Mouse (Mus musculus) intestine, embryonic 16.5 days (tissue): ENCODE measurements around the gene Slc6a6. TPM values are rescaled to one million over a fixed set of nuclear protein-coding genes. Genes with fewer than 3 reads are reported as not detected.
A peak's percentile ranks its signal among the peaks of the same experiment; 100 is the strongest.

ENCODE experiments used
- ATAC-seq: fragments of 200-750 bp; cut with Nextera tagmentation; 2 replicates; pipeline ENCODE4 v1.8.0; 2017; ENCODE audit warnings: moderate TSS enrichment, moderate library complexity
- H3K27ac ChIP-seq: fragments of 300-500 bp; sonication (generic); 2 replicates; pipeline ENCODE4 v1.5.1; 2014; ENCODE audit warnings: mild to moderate bottlenecking, low read length
- H3K27me3 ChIP-seq: fragments of 300-500 bp; sonication (generic); replicated peaks from 2 replicates; pipeline ENCODE4 v1.6.1; 2014; ENCODE audit warnings: low read length, control low read depth, mixed read lengths; ENCODE audit not compliant: control insufficient read depth, insufficient read depth
- H3K36me3 ChIP-seq: fragments of 300-500 bp; sonication (generic); 2 replicates; pipeline ENCODE4 v1.6.1; 2014; ENCODE audit warnings: low read length, control low read depth; ENCODE audit not compliant: control insufficient read depth, insufficient read depth
- H3K4me1 ChIP-seq: fragments of 300-500 bp; sonication (generic); 2 replicates; pipeline ENCODE4 v1.6.1; 2014; ENCODE audit warnings: low read length, control low read depth, mixed read lengths; ENCODE audit not compliant: control insufficient read depth, insufficient read depth
- H3K4me2 ChIP-seq: fragments of 300-500 bp; sonication (generic); 2 replicates; pipeline ENCODE4 v1.6.1; 2014; ENCODE audit warnings: low read depth, low read length, control low read depth
- H3K4me3 ChIP-seq: fragments of 300-500 bp; sonication (generic); 2 replicates; pipeline ENCODE4 v1.5.1; 2014; ENCODE audit warnings: mild to moderate bottlenecking, low read length
- H3K9ac ChIP-seq: fragments of 300-500 bp; sonication (generic); 2 replicates; pipeline ENCODE4 v1.6.1; 2014; ENCODE audit warnings: low read depth, low read length
- H3K9me3 ChIP-seq: fragments of 300-500 bp; sonication (generic); 2 replicates; pipeline ENCODE4 v1.6.1; 2016; ENCODE audit warnings: low read length, control low read depth; ENCODE audit not compliant: control insufficient read depth
- WGBS: fragments of 180-500 bp; shearing (Covaris S2); extraction: QIAGEN DNeasy Blood & Tissue Kit; methylation state at CpG from one replicate; pipeline ENCODE4 v1.1.7; 2014; 5-methylcytosine and 5-hydroxymethylcytosine counted together
- polyA plus RNA-seq: library from polyadenylated mRNA; unstranded; fragments of >200 nt; fragmentation: Nextera tagmentation; extraction: Ambion mirVana; gene quantifications from 2 replicates; pipeline ENCODE4 v1.2.1, GENCODE M21; 2015

Gene Slc6a6
- polyA plus RNA-seq, 1 experiment from 2014 or later = 103 TPM

- H3K36me3 ChIP-seq = no peaks in the 10 kb centered on the region
- no peak overlapping the region for H3K27ac ChIP-seq
- no peak overlapping the region for H3K4me2 ChIP-seq
- WGBS = 75% methylated on average over 4 of the region's 4 CpGs
- H3K27me3 ChIP-seq = no peaks in the 10 kb centered on the region
- ATAC-seq = no peak
- H3K4me3 ChIP-seq = no peak overlapping the region
- H3K4me1 ChIP-seq = peaks cover 31% of the 10 kb centered on the region
- no peaks in the 10 kb centered on the region for H3K9me3 ChIP-seq
- H3K9ac ChIP-seq = no peak overlapping the region
These were observed 2.0 kb upstream of the Slc6a6 start for GRCm38 (mm10) chr6:91681841-91682240.

- peak; percentile 0; the same call in 1 of the 2 replicates for ATAC-seq
- H3K36me3 ChIP-seq = no peaks in the 10 kb centered on the region
- no peak overlapping the region for H3K4me3 ChIP-seq
- peak overlapping the region; percentile 88 for H3K4me2 ChIP-seq
- H3K27me3 ChIP-seq = no peaks in the 10 kb centered on the region
- H3K27ac ChIP-seq = peak overlapping the region; percentile 89
- H3K4me1 ChIP-seq = peaks cover 40% of the 10 kb centered on the region
- WGBS = 51% methylated on average over 3 of the region's 3 CpGs
- peak overlapping the region; percentile 96 for H3K9ac ChIP-seq
- H3K9me3 ChIP-seq = no peaks in the 10 kb centered on the region
These were observed 732 bp upstream of the Slc6a6 start for GRCm38 (mm10) chr6:91683121-91683520.

- Histone ChIP-seq H3K9ac (peak overlapping the region; percentile 96), H3K27ac (peak overlapping the region; percentile 96), H3K36me3 (no peaks in the 10 kb centered on the region), H3K9me3 (no peaks in the 10 kb centered on the region), H3K27me3 (no peaks in the 10 kb centered on the region), H3K4me3 (peak overlapping the region; percentile 97), H3K4me1 (peaks cover 34% of the 10 kb centered on the region), H3K4me2 (peak overlapping the region; percentile 88)
- peak; percentile 49 for ATAC-seq
- 2% methylated on average over 13 of the region's 13 CpGs for WGBS
These were observed 599 bp downstream of the Slc6a6 start for GRCm38 (mm10) chr6:91684474-91684829.

DNA sequence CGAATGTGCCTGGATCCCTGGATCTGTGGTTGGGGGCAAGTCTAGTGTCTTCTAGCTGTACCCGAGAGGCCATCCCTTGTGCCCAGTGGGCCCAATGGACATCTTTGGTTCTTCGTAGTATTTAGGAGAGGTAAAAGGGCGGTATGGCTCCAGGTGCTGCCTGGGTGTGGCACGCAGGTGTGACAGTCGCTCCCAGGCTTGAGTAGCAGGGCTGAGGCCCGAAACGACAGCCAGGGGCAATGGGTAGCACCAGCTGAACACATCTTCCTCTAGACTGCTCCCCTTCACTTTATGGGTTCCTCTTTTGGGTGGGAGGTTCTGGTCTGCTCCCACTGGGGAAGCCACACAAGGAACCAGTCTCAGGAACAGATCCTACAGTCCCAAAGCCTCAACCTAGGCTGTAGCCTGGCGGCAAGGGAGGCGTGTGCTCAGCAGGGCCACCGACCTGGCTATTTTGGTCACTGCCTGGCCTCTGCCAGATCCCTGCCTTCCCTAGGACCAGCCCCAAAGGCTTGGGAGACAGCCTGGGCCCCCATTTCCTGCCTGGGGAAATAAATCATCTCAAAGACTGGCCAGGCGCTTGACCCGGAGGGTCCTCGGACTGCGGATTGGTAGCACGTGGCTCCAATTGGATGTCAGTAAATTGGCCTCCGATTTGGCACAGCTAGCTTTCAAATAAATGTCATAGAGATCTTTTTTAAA, 1.1 kb downstream of the Slc6a6 start:
- Histone ChIP-seq H3K9me3 (no peaks in the 10 kb centered on the region), H3K36me3 (no peaks in the 10 kb centered on the region), H3K9ac (peak overlapping the region; percentile 96), H3K27ac (peak overlapping the region; percentile 96), H3K27me3 (no peaks in the 10 kb centered on the region), H3K4me2 (peak overlapping the region; percentile 88), H3K4me1 (peaks cover 39% of the 10 kb centered on the region), H3K4me3 (peak overlapping the region; percentile 97)
- WGBS = 6% methylated on average over 17 of the region's 17 CpGs
- ATAC-seq = peak; percentile 27

GRCm38 (mm10) chr6:91685533-91685883, 1.7 kb downstream of the Slc6a6 start:
- no peak for ATAC-seq
- H3K4me1 ChIP-seq = peaks cover 45% of the 10 kb centered on the region
- no peaks in the 10 kb centered on the region for H3K9me3 ChIP-seq
- peak overlapping the region; percentile 96 for H3K9ac ChIP-seq
- peak overlapping the region; percentile 97 for H3K4me3 ChIP-seq
- 5% methylated on average over 2 of the region's 2 CpGs for WGBS
- H3K4me2 ChIP-seq = peak overlapping the region; percentile 88
- H3K27ac ChIP-seq = peak overlapping the region; percentile 96
- no peaks in the 10 kb centered on the region for H3K27me3 ChIP-seq
- H3K36me3 ChIP-seq = no peaks in the 10 kb centered on the region

DNA sequence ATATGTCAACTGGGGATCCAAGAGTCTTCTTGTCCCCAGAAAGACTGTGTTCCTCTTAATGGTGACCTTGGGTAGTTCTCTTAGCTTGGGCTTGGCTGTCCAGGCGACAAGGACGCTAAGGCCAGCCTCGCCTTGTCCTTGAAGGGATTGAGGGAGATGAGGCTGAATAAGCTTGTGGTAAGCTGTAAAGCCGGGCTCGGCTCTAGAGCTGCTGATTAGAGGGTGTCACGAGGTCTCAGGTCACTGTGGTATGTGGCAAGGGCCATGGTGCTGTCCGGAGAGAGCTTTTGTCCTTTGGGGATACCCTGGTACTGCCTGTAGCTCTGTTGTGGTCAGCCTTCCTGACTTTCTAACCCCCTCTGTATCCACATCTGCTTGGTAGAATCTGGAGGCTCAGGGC, 2.0 kb downstream of the Slc6a6 start:
- Histone ChIP-seq H3K4me1 (peaks cover 46% of the 10 kb centered on the region), H3K36me3 (no peaks in the 10 kb centered on the region), H3K4me3 (peak overlapping the region; percentile 97), H3K9ac (peak overlapping the region; percentile 96), H3K27me3 (no peaks in the 10 kb centered on the region), H3K9me3 (no peaks in the 10 kb centered on the region), H3K27ac (peak overlapping the region; percentile 96), H3K4me2 (peak overlapping the region; percentile 88)
- ATAC-seq = no peak
- WGBS = 62% methylated on average over 7 of the region's 7 CpGs

GRCm38 (mm10) chr6:91686597-91686996, 2.7 kb downstream of the Slc6a6 start:
- Histone ChIP-seq H3K4me3 (peak overlapping the region; percentile 97), H3K27me3 (no peaks in the 10 kb centered on the region), H3K27ac (peak overlapping the region; percentile 96), H3K9me3 (no peaks in the 10 kb centered on the region), H3K4me2 (peak overlapping the region; percentile 88), H3K9ac (no peak overlapping the region), H3K36me3 (no peaks in the 10 kb centered on the region), H3K4me1 (peaks cover 53% of the 10 kb centered on the region)
- peak; percentile 10; the same call in 1 of the 2 replicates for ATAC-seq
- WGBS = 33% methylated on average over 4 of the region's 4 CpGs

DNA sequence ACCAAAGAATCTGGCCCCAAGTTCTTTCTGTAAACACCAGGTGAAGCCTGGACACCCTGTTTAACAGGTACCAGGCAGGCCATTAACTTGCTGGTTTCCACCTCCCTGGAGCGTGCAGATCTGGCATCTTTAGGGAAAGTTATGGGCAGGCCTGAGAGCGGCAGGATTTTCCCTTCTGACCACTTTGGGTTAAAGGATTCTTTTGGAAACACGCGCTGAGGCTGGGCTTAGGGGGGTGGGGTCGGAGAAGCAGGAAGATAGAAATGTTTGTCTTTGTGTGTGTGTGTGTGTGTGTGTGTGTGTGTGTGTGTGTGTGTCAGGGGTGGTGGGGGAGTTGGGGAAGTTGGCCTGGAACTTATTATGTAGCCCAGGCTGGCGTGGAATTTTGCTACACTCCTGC, 4.2 kb downstream of the Slc6a6 start:
- H3K4me2 ChIP-seq = peak overlapping the region; percentile 7; the same call in 1 of the 2 replicates
- peaks cover 59% of the 10 kb centered on the region for H3K4me1 ChIP-seq
- no peaks in the 10 kb centered on the region for H3K36me3 ChIP-seq
- 40% methylated on average over 6 of the region's 6 CpGs for WGBS
- H3K4me3 ChIP-seq = peak overlapping the region; percentile 4; the same call in 1 of the 2 replicates
- 0 out of 2 replicates have a peak overlapping the region, but pooled peaks have one; percentile 0 for H3K27ac ChIP-seq
- peak overlapping the region; percentile 21 for H3K9ac ChIP-seq
- no peaks in the 10 kb centered on the region for H3K9me3 ChIP-seq
- no peaks in the 10 kb centered on the region for H3K27me3 ChIP-seq
- ATAC-seq = no peak

GRCm38 (mm10) chr6:91689231-91689630, 5.4 kb downstream of the Slc6a6 start:
- Histone ChIP-seq H3K9ac (peak overlapping the region; percentile 27; the same call in 1 of the 2 replicates), H3K4me1 (peaks cover 57% of the 10 kb centered on the region), H3K27ac (peak overlapping the region; percentile 69), H3K27me3 (no peaks in the 10 kb centered on the region), H3K4me2 (0 out of 2 replicates have a peak overlapping the region, but pooled peaks have one; percentile 4), H3K36me3 (0 out of 2 replicates have a peak, but pooled peaks cover 3% of the 10 kb centered on the region), H3K9me3 (no peaks in the 10 kb centered on the region), H3K4me3 (no peak overlapping the region)
- ATAC-seq = no peak
